Mouse (Mus musculus): ENCODE data around the gene Micall1. TPM values are rescaled to one million over a fixed set of nuclear protein-coding genes. Genes with fewer than 3 reads are reported as not detected.

The Micall1 gene
- polyA plus RNA-seq, 1 experiment from 2014 or later = 7.0 TPM

DNA sequence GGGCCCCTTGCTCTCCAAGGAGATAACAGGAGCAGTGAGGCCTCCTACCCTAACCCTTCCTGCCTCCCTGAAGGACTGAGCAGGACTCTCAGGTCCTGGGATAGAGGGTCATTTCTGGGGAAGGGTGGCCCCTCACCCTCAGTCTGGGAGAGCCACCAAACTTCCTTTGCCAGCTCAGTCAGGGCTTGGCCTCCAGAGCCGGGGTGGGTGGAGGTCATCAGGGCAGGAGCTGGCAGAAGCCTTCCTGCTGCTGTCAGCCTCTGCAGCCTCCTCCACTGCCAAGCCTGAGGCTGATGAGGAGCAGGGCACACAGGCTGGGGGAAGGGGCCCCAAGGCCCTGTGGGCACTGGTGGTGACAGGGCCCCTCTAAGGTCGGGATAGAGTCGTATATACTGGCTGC, 46.9 kb downstream of the Micall1 start:
- no peak for ATAC-seq (ENCODE audit: low FRiP score, low TSS enrichment)
- TF ChIP-seq CTCF (IDR thresholded peaks at IDR 0.05; ENCODE audit: low read depth) = no peak
- TF ChIP-seq EP300 (optimal IDR thresholded peaks at IDR 0.05) = no peak
- Histone ChIP-seq H3K4me2 (replicated peaks; ENCODE audit: low read depth) (no peak overlapping the region), H3K9me3 (ENCODE audit: control insufficient read depth, low read length) (no peaks in the 10 kb centered on the region), H3K36me3 (ENCODE audit: control insufficient read depth, insufficient read depth, low read length) (peaks cover 9% of the 10 kb centered on the region; the same call in 1 of the 2 replicates), H3K27ac (replicated peaks) (no peak overlapping the region), H3K4me1 (replicated peaks; ENCODE audit: control insufficient read depth, insufficient read depth) (no peaks in the 10 kb centered on the region), H3K4me3 (ENCODE audit: low read depth, low read length) (no peak overlapping the region), H3K27me3 (ENCODE audit: control insufficient read depth, insufficient read depth, low read length) (no peaks in the 10 kb centered on the region), H3K9ac (ENCODE audit: low read length) (no peak overlapping the region)
- no peak for DNase-seq (ENCODE audit: low spot score)
- 27% methylated on average over 3 of the region's 3 CpGs for WGBS

DNA sequence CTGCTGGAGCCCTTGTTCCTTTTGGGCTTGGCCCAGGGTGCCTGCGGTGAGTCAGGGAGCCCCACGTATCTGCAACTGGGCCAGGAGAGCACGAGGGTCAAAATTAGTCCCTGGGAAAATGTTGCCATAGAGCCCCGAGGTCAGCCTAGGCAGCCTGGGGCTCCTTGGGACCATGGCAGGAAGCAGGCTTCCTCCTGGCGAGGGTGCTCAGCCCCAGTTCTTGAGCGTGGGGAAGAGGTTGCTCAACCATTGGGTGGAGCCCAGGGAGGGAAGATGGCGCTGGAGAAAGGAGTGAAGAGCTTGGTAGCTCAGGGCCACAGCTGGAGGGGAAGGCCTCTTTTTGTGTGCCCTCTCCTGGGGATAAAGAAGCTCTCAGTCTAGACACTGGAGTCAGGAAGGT, 53.6 kb downstream of the Micall1 start:
- Histone ChIP-seq H3K9ac (ENCODE audit: low read length) (no peak overlapping the region), H3K27me3 (ENCODE audit: control insufficient read depth, insufficient read depth, low read length) (peaks cover 6% of the 10 kb centered on the region; the same call in 1 of the 2 replicates), H3K4me1 (replicated peaks; ENCODE audit: control insufficient read depth, insufficient read depth) (no peaks in the 10 kb centered on the region), H3K9me3 (ENCODE audit: control insufficient read depth, low read length) (no peaks in the 10 kb centered on the region), H3K36me3 (ENCODE audit: control insufficient read depth, insufficient read depth, low read length) (no peaks in the 10 kb centered on the region), H3K4me3 (ENCODE audit: low read depth, low read length) (no peak overlapping the region), H3K4me2 (replicated peaks; ENCODE audit: low read depth) (no peak overlapping the region), H3K27ac (replicated peaks) (no peak overlapping the region)
- TF ChIP-seq EP300 (optimal IDR thresholded peaks at IDR 0.05) = no peak
- no peak for DNase-seq (ENCODE audit: low spot score)
- 61% methylated on average over 7 of the region's 7 CpGs for WGBS
- no peak for ATAC-seq (ENCODE audit: low FRiP score, low TSS enrichment)

DNA sequence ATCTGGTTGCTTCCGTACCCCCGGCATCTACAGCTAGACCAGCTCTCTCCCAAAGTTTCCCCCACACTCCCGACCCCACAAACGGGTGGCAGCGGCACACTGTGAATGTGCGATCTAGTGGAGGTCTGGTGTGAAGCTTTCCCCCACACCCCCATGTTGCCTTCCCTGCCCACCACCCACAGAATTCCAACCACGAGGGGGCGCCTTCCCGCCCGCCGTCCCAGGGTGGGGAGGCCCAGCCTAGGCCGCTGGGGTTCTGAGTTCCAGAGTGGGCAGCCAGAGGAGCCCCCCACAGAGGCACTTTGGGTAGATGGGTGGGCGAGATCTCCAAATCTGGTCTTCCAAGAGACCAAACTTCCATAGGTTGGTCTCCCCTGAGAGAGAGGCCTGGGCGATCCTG, 54.1 kb downstream of the Micall1 start:
- ATAC-seq (ENCODE audit: low FRiP score, low TSS enrichment) = no peak
- H3K4me3 ChIP-seq (ENCODE audit: low read depth, low read length) = peak overlapping the region; percentile 18; the same call in 1 of the 2 replicates

DNA sequence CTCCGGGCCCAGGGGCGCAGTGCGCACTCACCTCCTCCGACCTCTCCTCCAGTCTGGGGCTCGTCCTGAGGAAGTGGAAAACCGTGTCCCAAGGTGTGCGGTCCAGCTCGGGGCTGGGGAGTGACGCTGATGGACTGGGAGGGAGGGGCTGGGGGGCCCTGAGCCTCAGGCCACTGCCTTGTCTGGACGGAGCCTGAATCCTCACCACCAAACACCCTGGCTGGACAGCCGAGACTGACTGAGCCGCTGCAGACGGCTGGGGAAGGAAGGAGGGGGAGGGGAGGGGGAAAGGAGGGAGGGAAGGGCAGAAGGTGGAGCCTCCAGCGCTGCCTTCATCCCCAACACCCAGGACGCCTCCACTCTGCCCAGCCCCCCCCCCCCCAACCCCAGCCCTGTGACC, 55.6 kb downstream of the Micall1 start:
- H3K4me2 ChIP-seq (replicated peaks; ENCODE audit: low read depth) = no peak overlapping the region
- ATAC-seq (ENCODE audit: low FRiP score, low TSS enrichment) (no peak), DNase-seq (ENCODE audit: low spot score) (no peak)
- peak overlapping the region; percentile 18; the same call in 1 of the 2 replicates for H3K4me3 ChIP-seq (ENCODE audit: low read depth, low read length)
- H3K27me3 ChIP-seq (ENCODE audit: control insufficient read depth, insufficient read depth, low read length) = peaks cover 6% of the 10 kb centered on the region; the same call in 1 of the 2 replicates
- TF ChIP-seq EP300 (optimal IDR thresholded peaks at IDR 0.05) = no peak
- no peak for TF ChIP-seq CTCF (IDR thresholded peaks at IDR 0.05; ENCODE audit: low read depth)
- WGBS = 17% methylated on average over 15 of the region's 15 CpGs
- no peak overlapping the region for H3K27ac ChIP-seq (replicated peaks)
- no peaks in the 10 kb centered on the region for H3K4me1 ChIP-seq (replicated peaks; ENCODE audit: control insufficient read depth, insufficient read depth)
- H3K36me3 ChIP-seq (ENCODE audit: control insufficient read depth, insufficient read depth, low read length) = no peaks in the 10 kb centered on the region
- H3K9me3 ChIP-seq (ENCODE audit: control insufficient read depth, low read length) = no peaks in the 10 kb centered on the region
- H3K9ac ChIP-seq (ENCODE audit: low read length) = no peak overlapping the region

More for the DNA sequence above, 54.1 kb downstream of the Micall1 start:
- no peak for DNase-seq (ENCODE audit: low spot score)
- Histone ChIP-seq H3K4me1 (replicated peaks; ENCODE audit: control insufficient read depth, insufficient read depth) (no peaks in the 10 kb centered on the region), H3K27me3 (ENCODE audit: control insufficient read depth, insufficient read depth, low read length) (peaks cover 6% of the 10 kb centered on the region; the same call in 1 of the 2 replicates), H3K9me3 (ENCODE audit: control insufficient read depth, low read length) (no peaks in the 10 kb centered on the region), H3K36me3 (ENCODE audit: control insufficient read depth, insufficient read depth, low read length) (no peaks in the 10 kb centered on the region), H3K27ac (replicated peaks) (no peak overlapping the region), H3K9ac (ENCODE audit: low read length) (no peak overlapping the region), H3K4me2 (replicated peaks; ENCODE audit: low read depth) (no peak overlapping the region)
- WGBS = 37% methylated on average over 14 of the region's 14 CpGs
- TF ChIP-seq CTCF (IDR thresholded peaks at IDR 0.05; ENCODE audit: low read depth) (peak; percentile 46), EP300 (optimal IDR thresholded peaks at IDR 0.05) (no peak)

DNA sequence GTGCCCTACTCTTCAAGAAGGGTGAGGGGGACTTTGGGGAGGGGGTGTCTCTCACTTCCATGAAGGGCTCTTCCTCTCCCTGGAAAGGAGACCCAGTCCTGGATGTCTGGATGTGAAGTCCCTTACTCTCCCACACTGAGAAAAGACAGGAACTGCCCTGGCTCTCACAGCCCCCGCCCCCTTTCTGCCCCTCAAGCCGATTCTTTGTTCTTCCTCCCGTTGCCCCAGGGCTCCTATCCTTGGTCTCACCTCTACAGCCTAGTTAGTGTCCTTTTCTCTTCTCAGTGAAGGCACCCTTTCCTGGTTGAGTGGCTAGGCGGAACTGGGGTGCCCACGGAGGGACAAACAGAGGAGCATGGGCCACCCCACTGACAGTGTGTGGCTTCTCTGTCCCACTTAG, 56.4 kb downstream of the Micall1 start, which contains the start of gene Sox10:
TSS of gene Sox10 (minus strand) at position 101 of the 400 bp plus-strand sequence.
- ATAC-seq (ENCODE audit: low FRiP score, low TSS enrichment) = no peak
- no peak for TF ChIP-seq CTCF (IDR thresholded peaks at IDR 0.05; ENCODE audit: low read depth)
- TF ChIP-seq EP300 (optimal IDR thresholded peaks at IDR 0.05) = no peak
- Histone ChIP-seq H3K27ac (replicated peaks) (no peak within 1 kb of the TSS), H3K36me3 (ENCODE audit: control insufficient read depth, insufficient read depth, low read length) (no peaks in the 10 kb centered on the region), H3K4me3 (ENCODE audit: low read depth, low read length) (peak within 1 kb of the TSS; percentile 18; the same call in 1 of the 2 replicates), H3K9ac (ENCODE audit: low read length) (no peak within 1 kb of the TSS), H3K4me2 (replicated peaks; ENCODE audit: low read depth) (no peak within 1 kb of the TSS), H3K4me1 (replicated peaks; ENCODE audit: control insufficient read depth, insufficient read depth) (no peaks in the 10 kb centered on the region), H3K27me3 (ENCODE audit: control insufficient read depth, insufficient read depth, low read length) (peaks cover 6% of the 10 kb centered on the region; the same call in 1 of the 2 replicates), H3K9me3 (ENCODE audit: control insufficient read depth, low read length) (no peaks in the 10 kb centered on the region)
- 60% methylated on average over 5 of the region's 5 CpGs for WGBS
- no peak for DNase-seq (ENCODE audit: low spot score)

DNA sequence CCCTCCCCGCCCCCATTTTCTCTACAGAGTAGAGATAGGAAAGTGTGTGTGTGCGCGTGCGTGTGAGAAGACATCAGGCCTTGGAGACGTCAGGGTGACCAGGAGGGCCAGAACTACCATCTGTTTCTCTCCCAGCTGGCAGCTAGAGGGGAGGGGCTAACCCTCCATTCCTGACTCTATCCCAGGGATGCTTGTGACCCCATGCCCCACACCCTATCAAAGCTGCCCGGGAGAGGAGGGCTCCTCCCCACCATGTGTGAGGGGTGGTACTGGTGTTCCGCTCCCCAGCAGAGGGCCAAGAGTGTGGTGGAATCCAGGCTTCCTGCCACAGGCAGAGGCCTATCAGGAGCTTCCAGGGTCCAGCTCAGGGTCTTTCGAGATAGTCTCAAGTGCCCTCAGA, 58.0 kb downstream of the Micall1 start:
- no peaks in the 10 kb centered on the region for H3K4me1 ChIP-seq (replicated peaks; ENCODE audit: control insufficient read depth, insufficient read depth)
- no peak overlapping the region for H3K9ac ChIP-seq (ENCODE audit: low read length)
- H3K4me3 ChIP-seq (ENCODE audit: low read depth, low read length) = no peak overlapping the region
- TF ChIP-seq EP300 (optimal IDR thresholded peaks at IDR 0.05) (no peak), CTCF (IDR thresholded peaks at IDR 0.05; ENCODE audit: low read depth) (no peak)
- no peaks in the 10 kb centered on the region for H3K36me3 ChIP-seq (ENCODE audit: control insufficient read depth, insufficient read depth, low read length)
- 57% methylated on average over 8 of the region's 8 CpGs for WGBS
- no peak overlapping the region for H3K4me2 ChIP-seq (replicated peaks; ENCODE audit: low read depth)
- no peaks in the 10 kb centered on the region for H3K9me3 ChIP-seq (ENCODE audit: control insufficient read depth, low read length)
- ATAC-seq (ENCODE audit: low FRiP score, low TSS enrichment) = no peak
- DNase-seq (ENCODE audit: low spot score) = no peak
- H3K27me3 ChIP-seq (ENCODE audit: control insufficient read depth, insufficient read depth, low read length) = peaks cover 6% of the 10 kb centered on the region; the same call in 1 of the 2 replicates
- H3K27ac ChIP-seq (replicated peaks) = no peak overlapping the region

Measured in stomach, postnatal 0 days (tissue).